ENCODE assay signal across 8 mouse cellular contexts in genomic region chrX:106171106-106171852, GRCm38 (mm10). TPM values are rescaled to one million over a fixed set of nuclear protein-coding genes. Genes with fewer than 3 reads are reported as not detected.
DNase-seq lines count a peak whose midpoint lies in the region; ATAC-seq lines count a peak whose summit lies in the region.

No protein-coding gene starts in this region.

- WGBS in forebrain, embryonic 10.5 days = 28% methylated on average over 18 of the region's 18 CpGs
- WGBS in heart, embryonic 15.5 days = 18% methylated on average over 18 of the region's 18 CpGs
- WGBS in liver, embryonic 13.5 days (ENCODE audit: insufficient replicate concordance) = 19% methylated on average over 18 of the region's 18 CpGs
- WGBS in neural tube, embryonic 11.5 days = 27% methylated on average over 18 of the region's 18 CpGs
- WGBS in stomach, embryonic 16.5 days = 21% methylated on average over 18 of the region's 18 CpGs

- peak overlapping the region; percentile 72 for H3K27ac ChIP-seq in forebrain, embryonic 10.5 days
- no peak overlapping the region for H3K27ac ChIP-seq in heart, embryonic 15.5 days
- H3K27ac ChIP-seq in liver, embryonic 13.5 days = no peak overlapping the region
- no peak overlapping the region for H3K27ac ChIP-seq in neural tube, embryonic 11.5 days (ENCODE audit: low read depth, low read length)
- no peak overlapping the region for H3K27ac ChIP-seq in stomach, embryonic 16.5 days (ENCODE audit: low read length)

- no peaks in the 10 kb centered on the region for H3K9me3 ChIP-seq in forebrain, embryonic 10.5 days
- H3K9me3 ChIP-seq in heart, embryonic 15.5 days (replicated peaks) = no peaks in the 10 kb centered on the region
- H3K9me3 ChIP-seq in liver, embryonic 13.5 days (replicated peaks) = no peaks in the 10 kb centered on the region
- H3K9me3 ChIP-seq in neural tube, embryonic 11.5 days (ENCODE audit: control insufficient read depth, low read length) = no peaks in the 10 kb centered on the region
- no peaks in the 10 kb centered on the region for H3K9me3 ChIP-seq in stomach, embryonic 16.5 days (replicated peaks; ENCODE audit: control insufficient read depth, low read length)

- H3K4me2 ChIP-seq in heart, embryonic 15.5 days = peak overlapping the region; percentile 58
- H3K4me2 ChIP-seq in liver, embryonic 13.5 days = peak overlapping the region; percentile 55
- H3K4me2 ChIP-seq in neural tube, embryonic 11.5 days (ENCODE audit: low read depth) = peak overlapping the region; percentile 33
- H3K4me2 ChIP-seq in stomach, embryonic 16.5 days (ENCODE audit: low read depth, low read length) = peak overlapping the region; percentile 44

- peak overlapping the region; percentile 19 for H3K9ac ChIP-seq in heart, embryonic 15.5 days
- H3K9ac ChIP-seq in liver, embryonic 13.5 days = peak overlapping the region; percentile 29
- no peak overlapping the region; the same call in 1 of the 2 replicates for H3K9ac ChIP-seq in neural tube, embryonic 11.5 days (ENCODE audit: low read length)
- peak overlapping the region; percentile 43; the same call in 1 of the 2 replicates for H3K9ac ChIP-seq in stomach, embryonic 16.5 days (ENCODE audit: low read length)

- ATAC-seq in heart, embryonic 15.5 days (replicated peaks; ENCODE audit: insufficient number of reproducible peaks, insufficient read depth, low FRiP score, low read depth) = peak; percentile 53; the same call in 1 of the 2 replicates
- peak; percentile 78 for ATAC-seq in liver, embryonic 13.5 days (ENCODE audit: low read depth)
- ATAC-seq in neural tube, embryonic 11.5 days (ENCODE audit: insufficient read depth, low FRiP score, low TSS enrichment) = peak; percentile 81
- peak; percentile 74 for ATAC-seq in stomach, embryonic 16.5 days (ENCODE audit: insufficient read depth, low FRiP score)

- peak; percentile 85 for DNase-seq in CD4-positive, CD25-positive, alpha-beta regulatory T cell, adult 2 months (ENCODE audit: low read depth, low spot score)
- peak; percentile 25 for DNase-seq in c-Kit-negative CD71-positive TER-119-positive erythroid progenitor cells, embryonic 14.5 days (ENCODE audit: low read depth, low spot score)
- DNase-seq in forebrain, embryonic 10.5 days (ENCODE audit: extremely low spot score, low spot score) = peak; percentile 65
- peak; percentile 75 for DNase-seq in kidney, postnatal 14 days
- peak; percentile 56 for DNase-seq in liver, embryonic 13.5 days
- peak; percentile 71 for DNase-seq in neural tube, embryonic 11.5 days (ENCODE audit: low spot score)

- H3K27me3 ChIP-seq in forebrain, embryonic 10.5 days (ENCODE audit: poor library complexity, severe bottlenecking) = peaks cover 2% of the 10 kb centered on the region; the same call in 1 of the 2 replicates
- H3K27me3 ChIP-seq in heart, embryonic 15.5 days = no peaks in the 10 kb centered on the region
- H3K27me3 ChIP-seq in liver, embryonic 13.5 days = no peaks in the 10 kb centered on the region
- no peaks in the 10 kb centered on the region for H3K27me3 ChIP-seq in neural tube, embryonic 11.5 days (ENCODE audit: control insufficient read depth, insufficient read depth, low read length)
- H3K27me3 ChIP-seq in stomach, embryonic 16.5 days (ENCODE audit: control insufficient read depth, insufficient read depth, low read length) = no peaks in the 10 kb centered on the region

- H3K4me1 ChIP-seq in forebrain, embryonic 10.5 days = no peaks in the 10 kb centered on the region
- no peaks in the 10 kb centered on the region for H3K4me1 ChIP-seq in heart, embryonic 15.5 days (replicated peaks)
- H3K4me1 ChIP-seq in liver, embryonic 13.5 days (replicated peaks) = no peaks in the 10 kb centered on the region
- no peaks in the 10 kb centered on the region for H3K4me1 ChIP-seq in neural tube, embryonic 11.5 days (ENCODE audit: control insufficient read depth, insufficient read depth, low read length)
- no peaks in the 10 kb centered on the region for H3K4me1 ChIP-seq in stomach, embryonic 16.5 days (ENCODE audit: control insufficient read depth, insufficient read depth, low read length)

- peak overlapping the region; percentile 43 for H3K4me3 ChIP-seq in forebrain, embryonic 10.5 days
- H3K4me3 ChIP-seq in heart, embryonic 15.5 days = peak overlapping the region; percentile 41
- H3K4me3 ChIP-seq in liver, embryonic 13.5 days (replicated peaks) = peak overlapping the region; percentile 40
- H3K4me3 ChIP-seq in neural tube, embryonic 11.5 days (ENCODE audit: low read depth, low read length) = peak overlapping the region; percentile 19; the same call in 1 of the 2 replicates
- peak overlapping the region; percentile 34 for H3K4me3 ChIP-seq in stomach, embryonic 16.5 days (replicated peaks; ENCODE audit: low read length)

- H3K36me3 ChIP-seq in forebrain, embryonic 10.5 days (replicated peaks) = no peaks in the 10 kb centered on the region
- no peaks in the 10 kb centered on the region for H3K36me3 ChIP-seq in heart, embryonic 15.5 days
- H3K36me3 ChIP-seq in liver, embryonic 13.5 days = no peaks in the 10 kb centered on the region
- H3K36me3 ChIP-seq in neural tube, embryonic 11.5 days (ENCODE audit: control insufficient read depth, insufficient read depth, low read length) = no peaks in the 10 kb centered on the region
- H3K36me3 ChIP-seq in stomach, embryonic 16.5 days (ENCODE audit: control insufficient read depth, insufficient read depth, low read length) = no peaks in the 10 kb centered on the region

RNA-seq across cellular contexts. Expression of gene Pgk1, which starts 15.6 kb away (rescaled TPM):
- polyA plus RNA-seq in forebrain, embryonic 10.5 days (2016; fragmentation: Nextera tagmentation; extraction: Ambion mirVana) = 622 and 624 TPM in 2 replicates
- 569 and 615 TPM in 2 replicates for polyA plus RNA-seq in heart, embryonic 15.5 days (2015; fragmentation: Nextera tagmentation; extraction: Ambion mirVana)
- polyA plus RNA-seq in liver, embryonic 13.5 days (2015; fragmentation: Nextera tagmentation; extraction: Ambion mirVana) = 172 and 182 TPM in 2 replicates
- 434 and 438 TPM in 2 replicates for polyA plus RNA-seq in neural tube, embryonic 11.5 days (2014; fragmentation: Nextera tagmentation; extraction: Ambion mirVana)
- 302 and 332 TPM in 2 replicates for polyA plus RNA-seq in stomach, embryonic 16.5 days (2015; fragmentation: Nextera tagmentation; extraction: Ambion mirVana)

RNA-seq across cellular contexts. Expression of gene Tlr13, which starts 28.3 kb away (rescaled TPM):
- polyA plus RNA-seq in forebrain, embryonic 10.5 days (2016; fragmentation: Nextera tagmentation; extraction: Ambion mirVana) = 0.10 and 0.12 TPM in 2 replicates
- 0.43 and 1.3 TPM in 2 replicates for polyA plus RNA-seq in heart, embryonic 15.5 days (2015; fragmentation: Nextera tagmentation; extraction: Ambion mirVana)
- 0.43 and 0.67 TPM in 2 replicates for polyA plus RNA-seq in liver, embryonic 13.5 days (2015; fragmentation: Nextera tagmentation; extraction: Ambion mirVana)
- polyA plus RNA-seq in neural tube, embryonic 11.5 days (2014; fragmentation: Nextera tagmentation; extraction: Ambion mirVana) = 0.31 and 0.74 TPM in 2 replicates
- 1.4 TPM in 2 replicates for polyA plus RNA-seq in stomach, embryonic 16.5 days (2015; fragmentation: Nextera tagmentation; extraction: Ambion mirVana)

RNA-seq across cellular contexts. Expression of gene Taf9b, which starts 49.7 kb away (rescaled TPM):
- polyA plus RNA-seq in forebrain, embryonic 10.5 days (2016; fragmentation: Nextera tagmentation; extraction: Ambion mirVana) = 8.1 and 8.8 TPM in 2 replicates
- 17.4 and 17.9 TPM in 2 replicates for polyA plus RNA-seq in heart, embryonic 15.5 days (2015; fragmentation: Nextera tagmentation; extraction: Ambion mirVana)
- 6.9 and 8.3 TPM in 2 replicates for polyA plus RNA-seq in liver, embryonic 13.5 days (2015; fragmentation: Nextera tagmentation; extraction: Ambion mirVana)
- 15.0 and 15.5 TPM in 2 replicates for polyA plus RNA-seq in neural tube, embryonic 11.5 days (2014; fragmentation: Nextera tagmentation; extraction: Ambion mirVana)
- 11.5 and 12.7 TPM in 2 replicates for polyA plus RNA-seq in stomach, embryonic 16.5 days (2015; fragmentation: Nextera tagmentation; extraction: Ambion mirVana)

Comparison
In these comparisons a context has a peak if more than half of its experiments do, and no peak if none do; other contexts are left out.
1. DNase-seq: peak in every context shown above with its lines; median percentile 85 in CD4-positive, CD25-positive, alpha-beta regulatory T cell, adult 2 months; 75 in kidney, postnatal 14 days; 71 in neural tube, embryonic 11.5 days; 65 in forebrain, embryonic 10.5 days; 56 in liver, embryonic 13.5 days; 25 in c-Kit-negative CD71-positive TER-119-positive erythroid progenitor cells, embryonic 14.5 days.